Mouse (Mus musculus): Measurements from ENCODE around the gene Cnn3.

The Cnn3 gene

GRCm38 (mm10) chr3:121490941-121491340 is 64.6 kb downstream of the Cnn3 start:
- DNase-seq (ENCODE audit: low read depth, low spot score) = no peak

GRCm38 (mm10) chr3:121492026-121492425 is 65.7 kb downstream of the Cnn3 start:
- no peak for DNase-seq (ENCODE audit: low read depth, low spot score)

- no peak for DNase-seq (ENCODE audit: low read depth, low spot score)
Observed at GRCm38 (mm10) chr3:121493997-121494421, 67.7 kb downstream of the Cnn3 start.

GRCm38 (mm10) chr3:121500225-121500624 is 73.9 kb downstream of the Cnn3 start:
- peak; percentile 29 for DNase-seq (ENCODE audit: low read depth, low spot score)

GRCm38 (mm10) chr3:121500734-121501133 is 74.4 kb downstream of the Cnn3 start:
- DNase-seq (ENCODE audit: low read depth, low spot score) = no peak

GRCm38 (mm10) chr3:121504927-121505487 is 78.7 kb downstream of the Cnn3 start:
- no peak for DNase-seq (ENCODE audit: low read depth, low spot score)

GRCm38 (mm10) chr3:121506175-121506574 is 79.9 kb downstream of the Cnn3 start:
- DNase-seq (ENCODE audit: low read depth, low spot score) = no peak

- DNase-seq (ENCODE audit: low read depth, low spot score) = no peak
Observed at GRCm38 (mm10) chr3:121506756-121507155, 80.5 kb downstream of the Cnn3 start.

GRCm38 (mm10) chr3:121507678-121508077 is 81.4 kb downstream of the Cnn3 start:
- no peak for DNase-seq (ENCODE audit: low read depth, low spot score)

Data from telencephalon, adult 2 months (tissue).